Mouse (Mus musculus): ENCODE results near the gene Spcs1.

The Spcs1 gene

GRCm38 (mm10) chr14:30949986-30950385, 51.5 kb downstream of the Spcs1 start:
- no peak for DNase-seq (ENCODE audit: low read depth, low spot score)
